Mouse (Mus musculus) stomach, postnatal 0 days (tissue): Measurements from ENCODE around the gene Abl1.

ENCODE experiments used
- CTCF ChIP-seq: IDR thresholded peaks from 2 replicates; pipeline ENCODE4 v1.5.1; 2016; ENCODE audit warnings: antibody characterized with exemption, low read depth, mild to moderate bottlenecking, moderate library complexity
- EP300 ChIP-seq: optimal IDR thresholded peaks from 2 replicates; pipeline ENCODE3; 2016; ENCODE audit warnings: antibody characterized with exemption

GRCm38 (mm10) chr2:31782958-31783602, 94.9 kb downstream of the Abl1 start:
- TF ChIP-seq CTCF (peak; percentile 57), EP300 (no peak)
